Mouse (Mus musculus) megakaryocyte, embryonic 14.5 days (primary cell): Measurements from ENCODE around the gene Bdh1. TPM values are rescaled to one million over a fixed set of nuclear protein-coding genes. Genes with fewer than 3 reads are reported as not detected.

Experiments used
- H3K27me3 ChIP-seq: replicated peaks from 2 replicates; pipeline ENCODE3; 2012; ENCODE audit warnings: inconsistent platforms
- H3K36me3 ChIP-seq: replicated peaks from 2 replicates; pipeline ENCODE3; 2012; ENCODE audit warnings: low read length, inconsistent platforms, mixed read lengths
- H3K4me1 ChIP-seq: 2 replicates; pipeline ENCODE4 v1.6.1; 2012; ENCODE audit warnings: inconsistent platforms
- H3K4me3 ChIP-seq: replicated peaks from 2 replicates; pipeline ENCODE3; 2012; ENCODE audit warnings: moderate library complexity, mild to moderate bottlenecking, inconsistent platforms
- H3K9me3 ChIP-seq: 2 replicates; pipeline ENCODE4 v1.6.1; 2012; ENCODE audit warnings: inconsistent platforms
- FLI1 ChIP-seq: IDR thresholded peaks from 2 replicates; pipeline ENCODE4 v1.6.1; 2012; ENCODE audit warnings: low read length, inconsistent platforms, mixed read lengths
- GATA1 ChIP-seq: IDR thresholded peaks from 3 replicates; pipeline ENCODE4 v1.6.1; 2012; ENCODE audit warnings: mixed read lengths, low read length, inconsistent platforms, borderline replicate concordance
- polyA plus RNA-seq: library from polyadenylated mRNA; stranded (reverse); fragments of >175 nt; gene quantifications from 2 replicates; pipeline ENCODE4 v1.2.3, GENCODE M21; 2012; ENCODE audit warnings: low replicate concordance; ENCODE audit not compliant: insufficient read depth

Bdh1 gene
- polyA plus RNA-seq, 1 experiment = 9.9 TPM

DNA sequence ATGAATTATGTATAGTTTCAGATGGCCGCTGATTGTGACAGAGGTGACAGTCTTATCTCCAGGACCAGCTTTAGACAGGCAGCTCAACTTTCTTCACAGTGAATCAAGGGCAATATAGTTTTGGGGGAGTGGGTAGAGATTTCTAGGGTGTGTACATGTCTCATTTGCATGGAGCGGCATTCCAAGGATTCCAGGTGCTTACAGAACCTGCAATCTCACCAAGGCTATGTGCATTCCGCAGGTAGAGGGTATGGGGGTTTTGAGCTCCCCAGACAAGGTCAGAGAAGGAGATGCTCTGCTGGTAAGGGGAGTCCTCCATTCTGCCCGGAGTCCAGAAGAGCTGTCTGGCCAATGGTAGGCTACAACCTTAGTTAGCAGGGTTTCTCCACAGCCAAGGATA is 11.1 kb upstream of the Bdh1 start:
- Histone ChIP-seq H3K9me3 (peaks cover 17% of the 10 kb centered on the region), H3K36me3 (no peaks in the 10 kb centered on the region), H3K4me1 (no peaks in the 10 kb centered on the region)

DNA sequence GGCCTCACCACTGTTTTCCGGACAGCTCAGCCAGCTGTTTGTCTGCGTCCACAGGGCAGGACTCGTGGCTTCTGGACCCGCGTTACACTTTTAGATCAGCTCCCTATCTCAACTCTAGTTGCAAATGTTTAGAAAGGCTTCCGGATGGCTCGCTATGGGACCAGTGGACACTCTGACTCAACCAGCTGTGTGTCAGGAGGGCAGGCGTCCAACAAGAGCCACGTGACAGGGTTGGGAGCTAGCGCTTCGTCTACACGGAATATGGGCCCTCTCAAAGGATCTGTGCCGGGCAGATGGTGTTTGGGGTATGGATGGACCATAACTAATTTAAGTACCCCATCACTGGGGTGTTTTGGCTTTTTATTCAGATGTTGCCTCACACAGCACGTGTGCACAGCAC is 9.8 kb upstream of the Bdh1 start:
- Histone ChIP-seq H3K27me3 (peaks cover 25% of the 10 kb centered on the region), H3K4me1 (no peaks in the 10 kb centered on the region), H3K4me3 (no peak overlapping the region), H3K9me3 (peaks cover 9% of the 10 kb centered on the region), H3K36me3 (no peaks in the 10 kb centered on the region)
- no peak for TF ChIP-seq FLI1
- no peak for TF ChIP-seq GATA1

More for the DNA sequence above, 11.1 kb upstream of the Bdh1 start:
- TF ChIP-seq FLI1 = no peak
- TF ChIP-seq GATA1 = no peak
- H3K27me3 ChIP-seq = peaks cover 26% of the 10 kb centered on the region
- H3K4me3 ChIP-seq = no peak overlapping the region

DNA sequence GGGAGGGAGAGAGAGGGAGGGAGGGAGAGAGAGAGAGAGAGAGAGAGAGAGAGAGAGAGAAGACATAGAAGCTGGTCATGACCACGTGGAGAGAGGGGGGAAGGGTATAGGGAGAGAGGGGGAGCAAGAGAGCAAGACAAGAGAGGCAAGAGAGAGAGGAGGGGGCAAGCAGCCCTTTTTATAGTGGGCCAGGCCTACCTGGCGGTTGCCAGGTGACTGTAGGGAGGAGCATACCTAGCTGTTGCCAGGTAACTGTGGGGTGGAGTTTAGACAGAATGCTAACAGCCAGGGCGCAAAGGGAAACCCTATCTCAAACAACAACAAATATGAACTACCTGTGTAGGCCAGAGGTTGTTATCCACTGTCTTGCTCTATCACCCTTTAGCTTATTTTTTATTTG is 8.3 kb upstream of the Bdh1 start:
- Histone ChIP-seq H3K4me3 (no peak overlapping the region), H3K9me3 (peaks cover 5% of the 10 kb centered on the region), H3K4me1 (no peaks in the 10 kb centered on the region), H3K36me3 (no peaks in the 10 kb centered on the region), H3K27me3 (peaks cover 22% of the 10 kb centered on the region)
- TF ChIP-seq GATA1 (no peak), FLI1 (no peak)

DNA sequence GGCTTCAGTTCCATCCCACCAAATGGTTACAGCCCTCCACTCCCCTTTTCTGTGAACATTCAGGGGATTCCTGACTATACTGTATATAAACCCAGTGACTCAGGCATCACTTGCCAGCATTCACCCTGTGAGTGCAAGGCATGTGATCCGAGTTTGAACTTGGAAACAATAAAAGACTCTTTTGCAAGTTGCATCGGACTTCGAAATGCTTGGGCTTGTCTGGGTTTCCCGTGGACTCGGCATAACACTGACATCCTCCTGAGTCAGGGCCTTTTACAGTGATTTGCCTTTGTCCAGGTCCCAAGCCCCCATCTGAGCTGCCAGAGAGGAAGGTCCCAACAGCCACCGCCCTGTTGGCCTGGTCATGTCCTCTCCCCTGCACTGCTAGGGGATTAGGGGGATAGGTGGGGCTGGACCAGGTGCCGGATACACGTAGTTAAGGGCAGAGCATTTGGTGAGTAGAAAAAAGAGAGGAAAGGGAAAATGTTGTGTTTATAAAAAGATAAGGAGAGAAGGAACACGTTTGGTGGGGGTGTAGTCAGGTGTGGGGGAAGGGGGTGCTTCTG is 6.1 kb upstream of the Bdh1 start:
- no peaks in the 10 kb centered on the region for H3K4me1 ChIP-seq
- H3K27me3 ChIP-seq = peaks cover 18% of the 10 kb centered on the region
- TF ChIP-seq GATA1 = no peak
- no peaks in the 10 kb centered on the region for H3K9me3 ChIP-seq
- no peak overlapping the region for H3K4me3 ChIP-seq
- H3K36me3 ChIP-seq = no peaks in the 10 kb centered on the region

DNA sequence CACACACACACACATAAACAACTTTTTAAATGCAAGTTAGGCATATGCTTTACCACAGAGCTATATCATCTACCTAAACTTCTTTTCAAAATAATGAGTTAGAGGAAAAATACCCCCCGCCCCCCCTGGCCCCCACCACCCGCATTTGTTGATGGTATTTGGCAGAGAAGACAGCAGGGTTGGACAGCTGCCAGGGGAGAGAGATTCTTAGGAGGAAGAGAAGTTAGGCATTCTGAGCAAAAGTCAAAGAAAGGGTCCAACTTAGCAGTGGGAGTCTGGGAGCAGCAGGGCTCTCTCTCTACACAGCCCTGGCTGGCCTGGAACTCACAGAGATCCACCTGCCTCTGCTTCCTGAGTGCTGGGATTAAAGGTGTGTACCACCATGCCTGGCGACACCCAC is 3.4 kb upstream of the Bdh1 start:
- H3K27me3 ChIP-seq = peaks cover 20% of the 10 kb centered on the region
- H3K4me1 ChIP-seq = no peaks in the 10 kb centered on the region
- H3K4me3 ChIP-seq = no peak overlapping the region
- TF ChIP-seq FLI1 = no peak
- no peak for TF ChIP-seq GATA1
- no peaks in the 10 kb centered on the region for H3K9me3 ChIP-seq
- H3K36me3 ChIP-seq = no peaks in the 10 kb centered on the region

DNA sequence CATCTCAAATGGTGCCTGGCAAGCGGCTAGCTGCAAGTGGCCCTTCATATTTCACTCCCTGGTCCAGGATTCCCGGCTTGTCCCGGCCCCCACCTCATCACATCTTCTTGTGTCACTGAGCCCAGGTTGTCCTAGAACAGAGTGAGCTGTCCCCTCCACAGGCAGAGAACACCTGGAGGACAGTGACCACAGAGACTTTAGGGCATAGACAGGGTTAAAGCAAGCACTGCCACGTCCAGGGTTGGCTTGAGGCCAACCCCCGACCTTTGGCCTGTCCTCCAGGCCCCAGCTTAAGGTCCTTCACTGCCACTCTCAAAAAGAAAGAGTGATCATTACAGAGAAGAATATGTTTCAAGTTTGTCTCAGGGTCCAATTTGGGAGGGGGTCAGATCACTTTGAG is 2.6 kb upstream of the Bdh1 start:
- H3K4me3 ChIP-seq = no peak overlapping the region
- H3K36me3 ChIP-seq = no peaks in the 10 kb centered on the region
- no peaks in the 10 kb centered on the region for H3K9me3 ChIP-seq
- no peaks in the 10 kb centered on the region for H3K4me1 ChIP-seq
- peaks cover 17% of the 10 kb centered on the region for H3K27me3 ChIP-seq
- no peak for TF ChIP-seq FLI1
- no peak for TF ChIP-seq GATA1

DNA sequence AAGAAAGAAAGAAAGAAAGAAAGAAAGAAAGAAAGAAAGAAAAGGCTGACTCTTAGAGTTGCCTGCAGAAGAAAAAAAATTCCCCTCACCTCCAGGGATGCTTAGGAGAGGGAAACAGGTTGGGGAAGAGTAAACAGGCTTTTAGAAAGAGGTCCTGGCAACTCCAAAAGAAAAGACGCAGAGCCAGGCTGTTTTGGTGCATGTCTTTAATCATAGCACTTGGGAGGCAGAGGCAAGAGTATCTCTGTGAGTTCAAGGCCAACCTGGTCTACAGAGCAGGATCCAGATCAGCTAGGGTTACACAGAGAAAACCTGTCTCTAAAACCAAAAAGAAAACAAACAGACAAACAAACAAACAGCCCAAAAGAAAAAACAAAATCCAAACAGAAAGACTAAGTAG is 642 bp downstream of the Bdh1 start:
- Histone ChIP-seq H3K4me3 (no peak overlapping the region), H3K36me3 (no peaks in the 10 kb centered on the region)

DNA sequence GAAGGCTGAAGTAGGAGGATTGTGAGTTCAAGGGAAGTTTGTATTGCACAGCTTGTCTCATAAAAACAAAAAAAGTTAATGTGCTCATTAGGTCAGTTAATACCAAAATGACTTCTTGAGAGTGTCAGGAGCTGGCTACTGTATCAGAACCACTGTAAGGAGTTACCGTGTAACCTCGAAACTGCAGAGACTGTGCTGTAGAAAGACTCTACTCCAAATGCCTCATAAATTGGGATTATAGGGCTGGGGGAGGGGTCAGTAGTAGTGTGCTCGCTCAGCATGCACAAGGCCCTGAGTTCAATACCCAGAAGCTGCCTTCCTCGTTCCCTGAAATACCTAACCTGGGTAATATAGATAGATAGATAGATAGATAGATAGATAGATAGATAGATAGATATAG is 1.3 kb downstream of the Bdh1 start:
- Histone ChIP-seq H3K27me3 (peaks cover 28% of the 10 kb centered on the region), H3K36me3 (no peaks in the 10 kb centered on the region), H3K4me3 (no peak overlapping the region), H3K4me1 (peaks cover 20% of the 10 kb centered on the region), H3K9me3 (no peaks in the 10 kb centered on the region)
- no peak for TF ChIP-seq FLI1
- no peak for TF ChIP-seq GATA1

More for the DNA sequence above, 642 bp downstream of the Bdh1 start:
- no peak for TF ChIP-seq GATA1
- no peak for TF ChIP-seq FLI1
- H3K27me3 ChIP-seq = peaks cover 26% of the 10 kb centered on the region
- H3K4me1 ChIP-seq = peaks cover 13% of the 10 kb centered on the region
- no peaks in the 10 kb centered on the region for H3K9me3 ChIP-seq

DNA sequence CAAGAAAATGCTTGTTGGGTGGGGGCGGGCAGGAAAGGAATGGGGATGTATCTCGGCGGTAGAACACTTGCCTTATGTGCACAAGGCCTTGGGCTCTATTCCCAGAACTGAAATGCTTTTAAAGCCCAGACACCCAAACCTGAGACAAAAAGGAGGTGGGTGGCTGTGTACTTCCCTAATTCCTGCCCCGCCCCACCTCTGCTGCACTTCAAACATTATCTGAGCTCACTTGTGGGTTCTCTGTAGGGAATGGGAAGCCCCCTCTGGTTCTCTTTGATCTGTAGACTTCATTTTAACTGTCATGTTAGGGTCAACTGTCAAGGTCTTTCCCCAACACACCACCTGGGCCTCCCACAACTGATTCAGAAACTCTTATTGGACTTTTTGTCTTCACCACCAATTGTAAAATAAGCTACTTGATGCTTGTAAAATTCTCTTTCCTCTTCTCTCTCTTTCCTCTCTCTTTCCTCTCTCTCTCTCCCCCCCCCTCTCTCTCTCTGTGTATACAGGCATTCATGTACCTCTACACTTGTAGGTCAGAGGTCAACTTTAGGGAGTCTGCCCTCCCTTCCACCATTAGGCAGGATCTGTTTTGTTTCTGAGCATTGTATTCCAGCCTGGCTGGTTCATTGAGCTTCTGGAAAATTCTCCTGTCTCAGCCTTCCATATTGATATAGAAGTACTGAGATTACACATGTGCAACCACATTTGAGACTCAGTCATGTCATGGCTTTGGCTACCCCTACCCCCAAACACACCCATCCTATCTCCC is 2.5 kb downstream of the Bdh1 start:
- TF ChIP-seq GATA1 (no peak), FLI1 (no peak)
- no peaks in the 10 kb centered on the region for H3K9me3 ChIP-seq
- H3K36me3 ChIP-seq = no peaks in the 10 kb centered on the region
- peaks cover 37% of the 10 kb centered on the region for H3K27me3 ChIP-seq
- no peak overlapping the region for H3K4me3 ChIP-seq
- peaks cover 32% of the 10 kb centered on the region for H3K4me1 ChIP-seq

DNA sequence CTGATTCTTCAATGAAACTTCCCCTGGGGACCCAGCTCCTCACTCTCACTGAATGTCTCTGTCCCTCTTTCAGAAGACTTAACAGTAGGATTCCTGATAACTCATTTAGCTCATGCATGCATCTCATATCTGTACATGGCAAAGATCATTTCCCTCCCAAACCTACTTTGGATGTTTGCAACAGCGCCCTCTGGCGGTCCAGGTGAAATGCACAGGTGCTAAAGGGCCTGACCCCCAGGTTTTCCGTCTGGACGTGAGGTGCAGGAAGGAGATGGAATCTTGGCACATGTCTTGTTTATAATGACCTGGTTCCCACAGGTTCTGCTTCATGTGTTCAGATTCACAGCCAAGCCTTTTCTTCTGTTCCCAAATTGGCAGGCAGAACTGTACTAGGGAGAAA is 3.4 kb downstream of the Bdh1 start:
- H3K4me1 ChIP-seq = peaks cover 40% of the 10 kb centered on the region
- no peak overlapping the region for H3K4me3 ChIP-seq
- no peak for TF ChIP-seq FLI1
- no peak for TF ChIP-seq GATA1
- H3K9me3 ChIP-seq = no peaks in the 10 kb centered on the region
- peaks cover 43% of the 10 kb centered on the region for H3K27me3 ChIP-seq
- no peaks in the 10 kb centered on the region for H3K36me3 ChIP-seq
